Mouse (Mus musculus): ENCODE results near the gene Gm29094.
"Not testable (repeated sequence)": the region's sequence is repeated elsewhere in the genome, so short reads cannot be mapped to it uniquely, and the experiment has no call there.

Gene Gm29094

DNA sequence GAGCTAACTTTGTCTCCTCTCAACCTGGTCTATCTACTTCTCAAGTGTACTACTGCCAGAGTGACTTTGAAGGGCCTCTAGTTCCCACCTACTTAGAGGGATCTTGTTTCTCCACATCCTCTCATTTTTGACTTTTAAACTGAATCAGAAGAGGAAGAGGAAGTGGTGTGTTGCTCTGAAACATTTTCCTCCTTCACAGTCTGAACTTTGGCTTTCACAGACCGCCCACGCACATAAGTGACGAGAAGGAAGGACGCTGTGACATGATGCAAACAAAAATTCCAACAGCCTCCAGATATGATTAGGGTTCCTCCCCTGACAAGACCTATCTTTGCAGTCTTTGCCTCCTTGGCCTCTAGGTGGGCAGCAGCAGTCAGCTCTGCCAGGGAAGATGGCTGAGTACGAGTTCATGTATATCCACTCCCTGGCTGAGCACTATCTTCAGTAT is at the start of gene Gm29094, which contains the start of gene Bcl2a1b:
Gene Gm29094, plus strand, starts transcription at position 411 of the 448 bp plus-strand sequence.
Gene Bcl2a1b, plus strand, starts transcription at position 241 of the 448 bp plus-strand sequence.
- in situ Hi-C loops (cut with MboI) = not testable (repeated sequence)

DNA sequence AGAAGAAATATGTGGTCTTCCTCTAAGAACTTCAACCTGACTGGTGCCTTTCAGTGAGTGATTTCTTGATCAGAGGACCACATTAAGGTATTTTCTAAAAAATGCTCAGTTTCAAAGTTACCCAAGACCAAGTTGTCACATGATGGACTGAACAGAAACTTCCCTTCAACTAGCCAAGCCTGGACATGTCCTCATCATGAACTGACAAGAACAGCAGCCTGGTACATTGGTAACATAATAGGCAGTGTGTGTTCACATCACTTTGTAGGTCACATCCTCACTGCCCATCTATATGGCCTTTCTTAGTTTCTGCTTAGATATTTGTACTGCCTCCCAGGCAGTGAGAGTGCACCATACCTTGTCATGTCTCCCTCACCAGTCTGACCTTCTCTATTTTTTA is 26.6 kb upstream of the Gm29094 start:
- in situ Hi-C loops (cut with MboI) = not testable (repeated sequence)

DNA sequence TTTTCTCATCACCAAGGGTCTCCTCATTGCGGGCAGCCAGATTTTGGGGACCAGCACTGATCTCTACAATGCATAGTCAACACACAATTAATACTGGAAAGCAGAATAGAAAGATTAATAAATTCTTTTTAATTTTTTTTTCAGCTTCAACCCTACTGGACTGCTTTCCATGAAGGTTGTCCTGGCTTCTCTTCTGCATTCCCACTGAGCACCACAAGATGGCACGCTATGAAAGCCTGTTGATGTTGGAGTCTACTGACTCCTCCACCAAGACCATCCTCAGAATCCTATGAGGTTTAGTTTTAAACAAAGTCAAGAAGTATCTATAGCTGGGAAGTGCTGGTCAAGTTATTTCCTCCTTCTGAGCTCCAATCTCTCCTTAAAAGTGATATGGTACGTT is 20.3 kb upstream of the Gm29094 start:
- in situ Hi-C loops (cut with MboI) = not testable (repeated sequence)

DNA sequence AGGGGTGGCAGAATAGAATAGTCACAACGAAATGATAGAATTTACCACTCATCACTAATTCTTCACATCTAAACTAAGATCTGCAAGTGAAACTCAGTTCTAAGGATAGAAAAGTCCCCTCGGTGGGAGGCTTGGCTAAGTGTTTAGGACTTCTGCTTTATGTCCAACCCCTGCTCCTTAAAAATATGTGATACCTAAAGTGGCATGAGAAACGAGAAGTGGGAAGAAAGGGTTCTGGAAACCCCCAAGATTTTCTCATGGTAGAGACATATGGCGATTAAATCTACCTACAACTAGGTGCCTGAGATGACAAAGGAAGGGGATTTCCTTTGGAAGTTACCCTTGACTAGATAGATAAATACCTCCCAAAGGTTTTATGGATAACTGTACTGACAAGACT is 19.7 kb upstream of the Gm29094 start:
- in situ Hi-C loops (cut with MboI) = not testable (repeated sequence)

DNA sequence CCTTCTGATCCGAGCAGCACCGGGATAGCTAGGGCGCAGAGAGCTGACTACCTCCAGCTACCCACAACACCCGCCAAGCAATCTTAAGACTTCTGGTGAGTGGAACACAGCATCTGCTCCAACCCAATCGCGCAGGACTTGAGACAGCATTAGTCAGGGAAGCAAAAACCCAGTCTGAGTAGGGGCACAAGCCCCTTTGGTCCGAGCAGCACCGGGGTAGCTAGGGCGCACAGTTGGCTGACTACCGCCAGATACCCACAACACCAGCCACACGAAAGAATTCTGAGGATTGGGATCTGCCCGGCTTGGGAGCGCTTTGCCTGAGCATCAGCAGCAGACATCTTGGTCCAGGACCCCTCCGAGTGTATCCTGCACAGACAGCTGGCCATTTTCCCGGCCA is 12.2 kb upstream of the Gm29094 start:
- in situ Hi-C loops (cut with MboI) = not testable (repeated sequence)

DNA sequence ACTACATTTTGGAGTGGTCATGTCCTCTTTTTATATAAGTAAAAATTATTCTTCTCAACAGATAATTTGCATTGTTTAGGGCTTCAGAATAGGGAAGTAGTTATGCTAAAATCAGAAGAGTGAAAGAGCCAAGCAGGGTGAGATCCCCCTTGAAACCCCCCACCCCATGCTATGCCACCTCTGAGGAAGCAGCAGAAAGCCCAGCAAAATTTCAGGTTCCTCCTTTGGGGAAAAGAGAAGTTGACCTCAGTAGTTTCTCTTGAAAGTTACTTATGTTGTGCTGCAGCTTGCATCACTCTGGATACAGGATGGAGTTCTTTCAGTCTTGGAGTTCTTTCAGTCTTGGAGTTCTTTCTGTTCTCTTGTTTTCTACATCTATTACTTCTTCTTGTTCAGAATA is 3.7 kb upstream of the Gm29094 start:
- in situ Hi-C loops (cut with MboI) = not testable (repeated sequence)

DNA sequence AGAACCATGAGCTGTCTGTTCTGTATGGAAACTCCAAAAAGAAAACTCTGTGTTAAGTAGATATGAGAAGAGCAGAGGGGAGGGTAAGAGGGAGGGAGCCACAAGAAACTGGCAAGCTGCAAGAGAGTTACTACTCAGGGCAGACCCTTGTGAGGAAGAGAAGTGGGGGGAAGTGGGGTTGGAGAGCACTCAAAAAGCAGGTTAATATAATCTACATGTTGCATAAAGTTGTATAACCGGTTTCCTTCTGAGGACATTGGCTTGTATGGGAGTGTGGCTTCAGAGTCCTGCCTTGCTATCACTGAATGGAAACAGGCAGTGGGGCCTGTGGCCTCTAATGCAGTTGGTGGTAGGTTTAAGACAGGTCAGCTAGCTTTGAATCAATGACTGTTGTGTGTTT is 1.7 kb upstream of the Gm29094 start:
- in situ Hi-C loops (cut with MboI) = not testable (repeated sequence)

DNA sequence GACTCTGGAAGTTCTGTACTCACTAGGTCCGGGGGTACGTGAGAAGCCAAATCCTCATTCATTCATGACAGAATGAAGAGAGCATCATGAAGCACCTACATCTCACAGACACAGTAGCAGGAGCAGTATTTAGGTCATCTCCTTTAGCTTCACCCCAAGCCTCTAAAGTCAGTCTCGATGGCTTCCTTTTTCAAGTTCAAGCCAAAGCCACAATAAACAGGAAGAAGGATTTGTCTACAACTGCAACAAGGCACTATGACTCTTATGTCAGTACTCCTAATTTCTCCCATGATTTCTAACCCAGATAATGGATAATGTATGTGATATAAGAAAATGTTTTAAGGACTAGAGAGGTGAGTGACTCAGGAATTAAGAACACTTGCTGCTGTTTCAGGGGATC is 830 bp upstream of the Gm29094 start:
- in situ Hi-C loops (cut with MboI) = not testable (repeated sequence)

DNA sequence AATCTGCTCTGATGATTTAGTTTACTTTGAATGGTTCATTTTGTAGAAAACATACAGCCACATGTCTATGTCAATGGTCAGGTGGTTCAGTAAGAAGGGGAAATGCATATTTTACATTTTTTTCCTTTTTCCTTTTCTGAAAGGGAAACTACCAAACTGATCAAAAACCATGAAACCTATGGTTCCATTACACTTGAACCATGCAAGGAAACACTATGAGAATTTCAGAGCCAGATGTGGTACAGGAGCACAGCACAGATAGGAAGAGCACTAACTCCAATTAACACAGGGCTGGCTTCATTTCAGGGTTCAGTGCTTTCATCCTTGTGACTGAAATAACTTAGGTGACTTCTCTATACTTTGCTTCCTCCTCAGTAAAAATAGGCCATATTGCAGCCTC is 3.1 kb downstream of the Gm29094 start:
- in situ Hi-C loops (cut with MboI) = not testable (repeated sequence)

DNA sequence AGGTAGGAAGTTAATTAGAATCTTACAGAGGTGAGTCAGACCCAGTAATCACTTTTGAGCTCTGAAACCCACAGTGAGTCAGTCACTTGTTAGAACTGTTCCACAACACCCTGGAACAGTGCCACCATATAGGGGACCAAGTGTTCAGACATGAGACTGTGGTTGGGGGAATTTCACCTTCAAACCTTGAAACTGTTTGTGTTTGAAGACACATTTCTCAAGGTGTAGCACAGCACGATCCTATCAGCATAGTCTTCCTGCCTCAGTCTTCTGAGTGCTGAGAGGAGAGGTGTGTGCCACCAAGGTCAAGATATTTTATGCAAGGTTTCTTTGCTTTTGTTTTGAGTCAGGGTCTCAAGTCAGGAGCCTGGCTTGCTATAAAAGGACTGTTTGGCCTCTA is 9.8 kb downstream of the Gm29094 start:
- in situ Hi-C loops (cut with MboI) = not testable (repeated sequence)

DNA sequence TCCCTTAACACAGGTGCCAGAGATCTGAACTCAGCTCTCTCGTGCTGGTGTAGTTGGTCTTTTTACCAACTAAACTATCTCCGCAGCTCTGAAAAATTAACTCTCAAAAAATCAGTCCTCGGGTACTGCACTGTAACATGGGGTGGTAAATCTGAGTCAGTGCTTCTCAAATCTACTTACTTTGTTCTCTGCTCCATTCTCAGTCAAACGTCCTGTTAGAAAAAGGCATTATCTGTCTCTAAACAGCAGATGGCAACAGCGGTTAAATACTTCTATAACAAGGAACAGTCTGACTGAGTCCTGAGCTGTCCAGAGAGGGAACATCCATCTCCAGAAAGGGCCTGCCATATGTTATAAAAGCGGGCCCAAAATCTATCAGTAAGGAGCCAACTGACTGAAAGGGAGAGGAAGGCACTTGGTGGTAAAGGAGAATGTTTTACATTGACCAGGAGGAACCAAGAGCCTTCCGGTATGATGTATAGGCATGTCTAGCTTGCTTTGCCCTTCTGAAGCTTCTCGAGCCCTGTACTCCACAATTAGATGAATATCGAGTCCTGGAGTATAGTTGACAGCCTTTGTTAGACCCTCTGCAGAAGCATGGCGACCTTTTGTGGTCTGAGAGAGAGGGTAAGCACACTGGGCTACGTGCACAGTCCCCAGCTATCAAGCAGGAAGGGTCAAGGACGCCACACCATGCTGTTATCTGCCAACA is 11.3 kb downstream of the Gm29094 start, which contains the start of gene Mthfs:
Gene Mthfs, plus strand, starts transcription at position 324 of the 712 bp plus-strand sequence.
- in situ Hi-C loops (cut with MboI) = not testable (repeated sequence)

DNA sequence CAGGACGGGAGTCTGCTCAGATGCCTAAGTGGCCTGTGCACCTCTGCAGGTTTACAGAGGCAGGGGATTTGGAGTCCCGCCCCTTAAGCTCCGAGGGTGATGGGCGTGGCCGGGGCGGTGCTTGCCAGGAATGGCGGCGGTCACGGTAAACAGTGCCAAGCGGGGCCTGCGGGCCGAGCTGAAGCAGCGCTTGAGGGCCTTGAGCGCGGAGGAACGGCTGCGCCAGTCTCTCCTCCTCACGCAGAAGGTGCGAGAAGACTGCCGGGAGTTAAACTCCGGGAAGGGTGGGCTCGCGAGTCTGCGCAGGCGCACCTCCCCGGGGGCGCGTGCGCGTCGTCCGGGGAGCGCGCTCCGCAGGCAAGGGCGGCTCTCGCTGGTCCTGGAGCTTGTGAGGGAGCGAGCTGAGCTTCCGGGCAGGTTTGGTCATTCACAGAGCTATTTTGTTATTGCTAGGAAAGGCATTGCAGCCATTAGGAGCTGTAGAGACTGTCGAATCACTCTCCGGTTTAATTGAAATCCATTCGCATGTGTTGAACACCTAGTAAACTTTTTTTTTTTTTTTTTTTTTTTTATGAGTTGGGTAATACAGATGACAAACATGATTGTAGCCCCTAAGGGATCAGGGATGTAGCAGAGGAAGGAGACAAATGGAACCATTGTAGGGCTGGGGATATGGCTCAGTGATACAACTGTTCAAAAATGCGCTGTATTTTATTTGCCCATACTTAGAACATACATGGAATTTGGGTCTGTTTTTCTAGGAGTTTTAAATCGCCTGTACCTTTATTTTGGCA is 12.1 kb downstream of the Gm29094 start:
- in situ Hi-C loops (cut with MboI) = not testable (repeated sequence)

DNA sequence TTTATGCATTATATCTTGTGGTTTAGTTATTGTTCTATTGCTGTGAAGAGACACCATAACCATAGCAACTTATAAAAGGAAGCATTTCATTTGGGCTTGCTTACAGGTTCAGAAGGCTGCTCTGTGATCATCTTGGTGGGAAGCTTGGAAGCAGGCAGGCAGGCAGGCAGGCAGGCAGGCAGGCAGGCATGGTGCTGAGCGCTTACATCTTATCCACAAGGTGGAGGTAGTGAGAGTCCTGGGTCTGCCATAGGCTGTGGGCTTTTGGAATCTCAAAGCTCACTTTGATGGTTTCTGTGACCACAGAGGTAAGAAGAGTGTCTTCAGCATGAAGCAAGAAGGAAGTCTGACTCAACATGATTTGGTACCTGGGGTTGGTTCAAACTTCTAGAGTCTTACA is 13.2 kb downstream of the Gm29094 start:
- in situ Hi-C loops (cut with MboI) = not testable (repeated sequence)

DNA sequence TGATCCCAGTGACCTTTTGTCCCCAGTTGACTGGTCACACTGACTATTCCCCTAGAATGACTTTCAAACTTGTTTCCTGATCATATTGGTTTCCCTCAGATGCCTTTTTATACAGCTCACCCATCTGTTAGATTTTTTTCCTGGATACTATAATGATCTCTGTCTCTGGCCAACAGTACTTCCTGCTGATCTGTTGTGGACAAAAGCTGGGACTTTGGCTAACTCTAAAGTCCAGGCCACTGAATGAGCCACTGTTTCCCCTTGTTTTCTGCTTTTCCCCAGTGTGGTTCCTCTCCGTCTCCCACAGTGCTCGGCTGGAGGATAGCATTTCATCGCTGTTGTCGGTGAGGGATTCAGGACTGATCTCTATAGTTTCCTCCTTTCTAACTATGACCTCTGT is 19.0 kb downstream of the Gm29094 start:
- in situ Hi-C loops (cut with MboI) = not testable (repeated sequence)

DNA sequence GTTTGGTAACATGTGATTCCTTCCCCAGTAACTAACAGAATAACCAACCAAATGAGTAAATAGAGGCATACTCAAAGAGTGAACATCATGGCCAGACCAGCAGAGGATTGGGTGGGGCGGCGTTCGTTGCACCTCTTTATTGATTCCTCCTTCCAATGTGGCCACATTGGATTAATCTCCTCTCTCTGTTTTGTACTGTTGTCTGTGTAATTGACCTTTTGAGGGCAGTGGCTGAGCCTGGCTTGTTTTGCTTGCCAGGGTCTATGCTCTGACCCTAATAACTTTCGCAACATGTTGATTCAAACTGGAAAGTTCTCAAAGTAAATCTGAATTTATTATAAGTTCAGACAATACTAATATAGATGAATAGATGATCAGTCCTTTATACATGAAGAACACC is 20.5 kb downstream of the Gm29094 start:
- in situ Hi-C loops (cut with MboI) = not testable (repeated sequence)

DNA sequence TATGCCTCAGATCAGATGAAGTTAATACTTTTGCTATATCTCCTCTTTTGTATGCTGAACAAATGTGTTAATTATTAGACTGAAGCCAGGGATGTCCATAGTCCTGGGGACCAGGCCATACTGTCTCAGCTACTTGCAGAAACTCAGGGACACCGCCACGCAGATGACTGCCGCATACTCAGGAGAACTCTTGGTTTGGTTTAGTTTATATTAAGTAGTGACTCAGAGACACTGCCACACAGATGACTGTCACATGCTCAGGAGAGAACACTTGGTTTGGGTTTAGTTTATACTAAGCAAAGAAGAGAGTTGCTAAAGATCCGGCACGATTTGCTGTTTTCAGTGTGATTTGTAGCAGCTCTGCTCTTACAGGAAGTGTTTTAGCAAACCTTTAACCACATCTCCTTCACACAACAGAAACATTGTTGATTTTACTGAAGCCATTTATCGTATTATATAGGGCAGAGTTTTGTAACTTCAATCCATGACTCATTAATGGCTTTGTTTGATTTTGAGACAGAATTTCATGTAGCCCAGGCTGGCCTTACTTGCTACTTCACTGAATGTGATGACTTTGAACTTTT is 21.6 kb downstream of the Gm29094 start:
- in situ Hi-C loops (cut with MboI) = not testable (repeated sequence)

DNA sequence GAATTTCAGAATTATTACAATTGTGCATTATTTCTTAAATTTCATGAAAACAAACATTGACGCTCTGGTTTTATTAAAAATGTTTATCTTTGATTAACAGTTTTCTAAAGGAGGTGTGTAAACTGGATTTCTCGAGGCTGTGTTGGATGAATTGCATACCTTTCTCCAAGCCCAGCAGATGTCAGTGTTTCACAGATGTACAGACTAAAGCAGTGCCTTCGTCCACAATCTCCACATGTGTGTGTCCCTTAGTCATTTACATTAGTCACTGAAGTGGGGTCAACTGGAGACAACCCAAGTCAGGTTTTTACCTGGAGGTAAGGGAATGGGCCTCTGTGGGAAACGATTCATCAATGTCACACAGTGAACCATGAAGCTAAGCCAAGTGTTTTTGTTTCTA is 26.9 kb downstream of the Gm29094 start:
- in situ Hi-C loops (cut with MboI) = no loop called here

DNA sequence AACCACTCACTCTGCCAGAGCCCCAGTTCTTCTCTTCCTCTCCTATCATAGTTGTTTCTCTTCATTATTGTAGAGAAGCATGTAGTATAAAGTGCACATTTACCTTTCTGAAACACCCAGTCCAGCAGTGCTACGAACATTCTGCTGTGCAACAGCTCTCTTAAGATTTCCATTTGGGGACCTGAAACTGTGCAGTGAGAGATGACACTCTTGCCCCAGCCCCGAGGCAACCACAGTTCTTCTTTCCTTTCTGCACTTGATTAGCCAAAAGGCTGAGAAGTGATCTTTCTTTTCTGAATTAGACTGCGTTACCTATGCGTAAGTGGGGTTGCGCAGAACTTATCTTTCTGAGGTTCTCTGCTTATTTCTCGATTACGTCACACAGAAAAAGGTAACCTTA is 28.9 kb downstream of the Gm29094 start:
- in situ Hi-C loops (cut with MboI) = no loop called here

DNA sequence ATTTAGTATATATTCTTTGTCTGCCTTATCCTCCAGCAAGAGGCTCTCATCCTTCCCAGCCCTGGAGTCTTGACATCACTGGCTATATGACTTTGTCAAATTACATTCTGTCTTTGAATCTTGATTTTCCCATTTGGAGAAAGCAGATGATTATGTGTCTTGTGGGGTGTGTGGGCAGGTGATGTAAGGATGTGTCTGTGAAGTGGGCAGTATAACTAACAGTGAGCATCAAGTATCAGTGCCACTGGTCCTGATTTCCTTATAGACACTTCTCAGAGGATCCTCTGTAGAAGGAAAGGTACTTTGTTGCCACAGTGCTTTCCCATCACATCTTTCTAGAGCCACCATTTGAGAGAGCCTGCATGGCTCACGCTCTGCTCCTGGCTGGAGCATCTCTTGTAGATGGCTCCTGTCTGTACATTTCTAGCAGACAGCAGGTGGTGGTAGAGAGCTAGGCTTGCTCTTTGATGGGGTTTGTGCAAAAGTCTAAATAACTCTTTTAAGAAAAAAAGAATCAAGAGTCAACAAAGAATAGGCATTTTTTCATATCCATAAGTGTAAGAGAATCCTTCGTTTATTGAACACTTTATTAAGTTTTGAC is 31.8 kb downstream of the Gm29094 start:
- in situ Hi-C loops (cut with MboI) = not testable (repeated sequence)

DNA sequence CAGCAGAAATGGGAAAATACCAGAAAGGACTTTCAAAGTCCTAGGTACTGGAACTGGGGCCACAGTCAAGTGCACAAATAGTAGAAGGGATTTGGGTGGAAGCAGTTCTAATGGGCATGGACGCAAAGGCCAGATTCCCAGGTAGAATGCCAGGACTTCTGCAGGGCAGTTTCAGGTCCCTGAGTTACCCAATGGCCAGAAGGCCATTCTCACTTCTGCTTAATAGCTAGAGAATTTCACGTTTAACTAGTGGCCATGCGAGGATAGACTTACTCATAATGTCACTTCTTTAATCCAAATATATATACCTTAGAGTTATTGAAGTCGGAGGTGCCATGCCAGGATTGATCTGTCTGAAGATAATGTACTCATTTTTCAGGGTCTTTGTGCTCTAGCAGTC is 38.0 kb downstream of the Gm29094 start:
- in situ Hi-C loops (cut with MboI) = not testable (repeated sequence)

DNA sequence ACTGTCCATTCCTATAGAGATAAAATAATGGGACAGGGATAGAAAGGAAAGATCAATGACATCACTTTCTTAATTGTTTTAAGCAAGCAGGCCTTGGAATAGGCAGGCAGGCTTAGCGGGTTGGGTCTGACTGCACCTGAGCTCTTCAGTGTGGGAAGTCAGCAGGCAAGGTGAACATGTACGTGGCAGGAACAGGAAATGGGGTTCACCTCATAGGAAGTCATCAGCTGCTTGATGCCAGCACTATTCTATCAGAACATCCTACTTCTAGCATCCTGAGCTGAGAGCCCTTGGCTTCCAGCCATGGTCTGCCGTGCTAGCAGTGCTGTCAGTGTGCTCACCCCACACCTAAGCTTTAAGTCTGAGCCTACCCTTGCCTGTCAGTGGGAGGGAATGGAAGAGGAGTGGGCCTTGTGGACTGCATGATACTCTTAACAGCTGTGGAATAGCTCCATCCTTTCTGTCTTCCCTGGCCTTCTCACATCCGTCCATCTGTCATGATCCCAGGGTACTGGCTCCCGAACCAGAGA is 39.9 kb downstream of the Gm29094 start:
- in situ Hi-C loops (cut with MboI) = not testable (repeated sequence)

DNA sequence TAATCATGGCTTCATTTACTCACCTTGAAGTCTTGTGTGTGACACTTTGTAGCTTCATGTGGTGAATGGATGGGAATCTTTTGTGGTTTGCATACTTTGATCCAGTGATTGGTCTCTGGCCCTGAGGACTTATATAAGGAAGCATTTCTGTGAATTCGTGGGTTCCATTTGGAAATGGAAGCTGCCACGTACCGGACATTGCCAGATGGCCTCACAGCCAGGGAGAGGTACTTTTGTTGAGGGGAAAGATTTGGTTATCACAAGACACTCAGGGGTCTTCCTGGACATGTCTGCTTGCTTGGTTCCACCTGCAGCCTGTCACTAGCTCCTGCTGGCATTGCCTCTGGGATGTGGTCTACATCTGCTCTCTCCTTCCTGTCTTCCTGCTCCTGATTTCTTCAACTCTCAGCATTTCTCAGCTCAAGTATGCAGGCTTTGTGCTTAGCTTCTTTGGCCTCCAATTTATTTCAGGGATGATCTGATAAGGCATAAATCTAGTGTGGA is 41.4 kb downstream of the Gm29094 start:
- in situ Hi-C loops (cut with MboI) = not testable (repeated sequence)

Measured in mature B cell (primary cell).